Mouse (Mus musculus) hindbrain, embryonic 16.5 days (tissue): ENCODE measurements around the gene Arvcf. TPM values are rescaled to one million over a fixed set of nuclear protein-coding genes. Genes with fewer than 3 reads are reported as not detected.

ENCODE experiments used
- ATAC-seq: fragments of 200-750 bp; cut with Nextera tagmentation; 2 replicates; pipeline ENCODE4 v1.8.0; 2017; ENCODE audit warnings: moderate TSS enrichment, moderate library complexity
- H3K27ac ChIP-seq: fragments of 300-500 bp; sonication (generic); 2 replicates; pipeline ENCODE4 v1.5.1; 2014; ENCODE audit warnings: low read depth, mild to moderate bottlenecking, control low read depth, low read length, moderate library complexity
- H3K27me3 ChIP-seq: fragments of 300-500 bp; sonication (generic); replicated peaks from 2 replicates; pipeline ENCODE4 v1.6.1; 2014; ENCODE audit warnings: low read length; ENCODE audit not compliant: control insufficient read depth, insufficient read depth
- H3K36me3 ChIP-seq: fragments of 300-500 bp; sonication (generic); 2 replicates; pipeline ENCODE4 v1.6.1; 2014; ENCODE audit warnings: mild to moderate bottlenecking, low read length, moderate library complexity, mixed read lengths; ENCODE audit not compliant: control insufficient read depth, insufficient read depth
- H3K4me1 ChIP-seq: fragments of 300-500 bp; sonication (generic); 2 replicates; pipeline ENCODE4 v1.6.1; 2014; ENCODE audit warnings: low read depth, low read length; ENCODE audit not compliant: control insufficient read depth, insufficient read depth
- H3K4me2 ChIP-seq: fragments of 300-500 bp; sonication (generic); 2 replicates; pipeline ENCODE4 v1.6.1; 2014; ENCODE audit warnings: mild to moderate bottlenecking, low read length, control low read depth, moderate library complexity
- H3K4me3 ChIP-seq: fragments of 300-500 bp; sonication (generic); 2 replicates; pipeline ENCODE4 v1.5.1; 2014; ENCODE audit warnings: mild to moderate bottlenecking, low read length, control low read depth, moderate library complexity
- H3K9ac ChIP-seq: fragments of 300-500 bp; sonication (generic); 2 replicates; pipeline ENCODE4 v1.6.1; 2014; ENCODE audit warnings: low read depth, mild to moderate bottlenecking, control low read depth, low read length, moderate library complexity
- H3K9me3 ChIP-seq: fragments of 300-500 bp; sonication (generic); 2 replicates; pipeline ENCODE4 v1.6.1; 2014; ENCODE audit warnings: mild to moderate bottlenecking, low read length, moderate library complexity; ENCODE audit not compliant: control insufficient read depth
- WGBS: fragments of 180-500 bp; shearing (Covaris S2); extraction: QIAGEN DNeasy Blood & Tissue Kit; methylation state at CpG from one replicate; pipeline ENCODE4 v1.1.7; 2014; 5-methylcytosine and 5-hydroxymethylcytosine counted together
- polyA plus RNA-seq: library from polyadenylated mRNA; unstranded; fragments of >200 nt; fragmentation: Nextera tagmentation; extraction: Ambion mirVana; gene quantifications from 2 replicates; pipeline ENCODE4 v1.2.1, GENCODE M21; 2015

Arvcf gene
- polyA plus RNA-seq, 1 experiment from 2014 or later: 68.3 TPM

GRCm38 (mm10) chr16:18333976-18334375 lies 14.0 kb upstream of the Arvcf start:
- Histone ChIP-seq H3K27me3 (no peaks in the 10 kb centered on the region), H3K9me3 (no peaks in the 10 kb centered on the region), H3K4me2 (no peak overlapping the region), H3K9ac (no peak overlapping the region), H3K36me3 (0 out of 2 replicates have a peak, but pooled peaks cover 6% of the 10 kb centered on the region), H3K27ac (no peak overlapping the region), H3K4me1 (0 out of 2 replicates have a peak, but pooled peaks cover 2% of the 10 kb centered on the region), H3K4me3 (no peak overlapping the region)
- no peak for ATAC-seq
- 77% methylated on average over 3 of the region's 3 CpGs for WGBS

DNA sequence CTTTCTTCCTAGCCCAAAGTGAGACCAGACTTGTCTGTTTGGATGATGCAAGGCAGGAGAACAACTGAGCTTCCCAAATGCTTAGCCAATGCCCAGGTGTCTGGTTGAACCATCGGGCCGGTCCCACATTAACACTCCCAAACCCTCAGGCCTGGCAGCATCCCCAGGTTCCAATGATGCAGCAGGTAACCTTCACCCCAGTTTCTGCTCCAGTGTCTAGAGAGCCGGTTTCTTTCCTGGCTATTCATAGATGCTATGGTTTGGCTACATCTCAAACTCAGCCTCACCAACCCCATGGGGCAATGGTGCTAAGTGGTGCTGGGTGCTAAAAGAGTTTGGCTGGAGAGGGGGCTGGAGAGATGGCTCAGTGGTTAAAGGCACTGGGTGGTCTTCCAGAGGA lies 12.0 kb upstream of the Arvcf start:
- Histone ChIP-seq H3K4me3 (no peak overlapping the region), H3K27me3 (no peaks in the 10 kb centered on the region), H3K4me2 (no peak overlapping the region), H3K27ac (no peak overlapping the region), H3K9ac (no peak overlapping the region), H3K9me3 (no peaks in the 10 kb centered on the region), H3K36me3 (0 out of 2 replicates have a peak, but pooled peaks cover 6% of the 10 kb centered on the region), H3K4me1 (peaks cover 10% of the 10 kb centered on the region; the same call in 1 of the 2 replicates)
- ATAC-seq: no peak
- 100% methylated on average over 3 of the region's 3 CpGs for WGBS

DNA sequence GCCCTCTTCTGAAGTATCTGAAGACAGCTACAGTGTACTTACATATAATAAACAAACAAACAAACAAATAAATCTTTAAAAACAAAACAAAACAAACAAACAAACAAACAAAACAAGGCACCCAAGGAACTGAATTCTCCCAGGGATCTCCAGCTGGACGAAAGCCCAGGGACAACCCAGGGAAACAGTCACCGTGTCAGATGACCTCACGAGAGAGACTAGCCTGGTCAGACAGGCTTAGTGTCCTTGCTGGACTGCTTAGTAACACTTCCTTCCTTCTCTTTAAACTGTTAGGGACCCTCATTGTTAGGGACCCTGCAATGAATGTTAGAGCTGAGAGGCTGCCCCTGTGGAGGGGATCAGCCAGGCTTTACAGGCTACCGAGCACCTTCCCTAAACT lies 10.7 kb upstream of the Arvcf start:
- Histone ChIP-seq H3K9me3 (no peaks in the 10 kb centered on the region), H3K4me3 (no peak overlapping the region), H3K9ac (no peak overlapping the region), H3K27ac (no peak overlapping the region), H3K4me2 (no peak overlapping the region), H3K27me3 (no peaks in the 10 kb centered on the region), H3K4me1 (peaks cover 10% of the 10 kb centered on the region; the same call in 1 of the 2 replicates), H3K36me3 (0 out of 2 replicates have a peak, but pooled peaks cover 4% of the 10 kb centered on the region)
- no peak for ATAC-seq
- WGBS: 96% methylated on average over 4 of the region's 4 CpGs

- ATAC-seq: no peak
- Histone ChIP-seq H3K4me2 (no peak overlapping the region), H3K4me1 (peaks cover 25% of the 10 kb centered on the region), H3K9ac (no peak overlapping the region), H3K4me3 (no peak overlapping the region), H3K9me3 (no peaks in the 10 kb centered on the region), H3K27me3 (no peaks in the 10 kb centered on the region), H3K36me3 (0 out of 2 replicates have a peak, but pooled peaks cover 4% of the 10 kb centered on the region), H3K27ac (no peak overlapping the region)
- WGBS: 36% methylated on average over 1 of the region's 1 CpGs
Measured at GRCm38 (mm10) chr16:18339866-18340265, 8.1 kb upstream of the Arvcf start.

DNA sequence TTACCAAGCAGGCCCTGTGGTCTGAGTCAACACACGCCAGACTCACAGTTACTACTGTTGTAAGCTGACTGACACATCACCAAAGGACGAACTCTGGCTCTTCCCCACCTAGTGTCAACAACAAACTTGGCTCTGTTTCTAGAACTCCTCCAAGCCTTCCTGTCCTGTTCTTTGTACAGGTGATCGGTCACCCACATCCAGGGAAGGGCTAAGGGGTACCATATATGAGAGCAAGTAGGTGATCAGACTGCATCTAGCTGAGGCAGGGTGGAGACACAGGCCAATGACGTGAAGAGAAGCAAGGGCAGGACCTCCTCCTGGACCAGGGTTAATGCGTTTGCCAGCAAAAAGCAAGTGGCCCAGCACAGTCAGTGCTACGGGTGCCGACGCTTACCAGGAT lies 6.4 kb upstream of the Arvcf start:
- 88% methylated on average over 8 of the region's 8 CpGs for WGBS
- H3K9me3 ChIP-seq: no peaks in the 10 kb centered on the region
- H3K27me3 ChIP-seq: no peaks in the 10 kb centered on the region

GRCm38 (mm10) chr16:18342076-18342475 lies 5.9 kb upstream of the Arvcf start:
- no peak for ATAC-seq
- 92% methylated on average over 2 of the region's 2 CpGs for WGBS
- no peak overlapping the region; the same call in 1 of the 2 replicates for H3K4me2 ChIP-seq
- H3K27ac ChIP-seq: no peak overlapping the region
- H3K27me3 ChIP-seq: no peaks in the 10 kb centered on the region
- H3K4me1 ChIP-seq: peaks cover 29% of the 10 kb centered on the region
- H3K9me3 ChIP-seq: no peaks in the 10 kb centered on the region
- no peak overlapping the region for H3K9ac ChIP-seq
- H3K4me3 ChIP-seq: no peak overlapping the region
- H3K36me3 ChIP-seq: 0 out of 2 replicates have a peak, but pooled peaks cover 4% of the 10 kb centered on the region

More for the DNA sequence above, 6.4 kb upstream of the Arvcf start:
- Histone ChIP-seq H3K4me2 (no peak overlapping the region), H3K36me3 (0 out of 2 replicates have a peak, but pooled peaks cover 4% of the 10 kb centered on the region), H3K27ac (no peak overlapping the region), H3K4me1 (peaks cover 27% of the 10 kb centered on the region), H3K9ac (no peak overlapping the region), H3K4me3 (no peak overlapping the region)
- no peak for ATAC-seq

- ATAC-seq: no peak
Measured at GRCm38 (mm10) chr16:18342650-18343570, 5.1 kb upstream of the Arvcf start.

DNA sequence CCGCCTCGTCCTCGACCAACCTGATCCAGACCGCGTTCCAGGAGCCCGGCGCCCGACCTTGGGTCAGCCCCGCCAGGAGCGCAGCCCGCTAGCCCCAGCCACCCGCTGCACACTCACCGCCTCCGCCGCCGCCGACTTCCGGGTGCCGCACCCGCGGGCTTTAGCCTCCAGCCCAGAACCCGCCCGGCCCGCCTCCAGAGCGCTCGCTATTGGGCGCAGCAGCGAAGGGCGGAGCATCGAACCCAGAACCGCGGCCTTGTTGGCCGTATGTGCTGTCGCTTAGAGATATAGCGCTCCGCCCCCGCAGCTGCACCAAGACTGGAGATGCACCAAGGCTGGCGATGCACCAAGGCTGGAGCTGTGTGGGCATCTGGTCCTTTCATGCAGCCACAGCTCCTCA lies 4.2 kb upstream of the Arvcf start:
- Histone ChIP-seq H3K9me3 (no peaks in the 10 kb centered on the region), H3K4me2 (peak overlapping the region; percentile 68), H3K27me3 (no peaks in the 10 kb centered on the region), H3K36me3 (no peaks in the 10 kb centered on the region), H3K4me1 (peaks cover 37% of the 10 kb centered on the region), H3K9ac (peak overlapping the region; percentile 68), H3K4me3 (peak overlapping the region; percentile 65), H3K27ac (peak overlapping the region; percentile 85)
- ATAC-seq: peak; percentile 92
- 0% methylated on average over 38 of the region's 38 CpGs for WGBS

More at GRCm38 (mm10) chr16:18342650-18343570, 5.1 kb upstream of the Arvcf start:
- peak overlapping the region; percentile 65 for H3K4me3 ChIP-seq
- peak overlapping the region; percentile 68 for H3K4me2 ChIP-seq
- peak overlapping the region; percentile 60; the same call in 1 of the 2 replicates for H3K27ac ChIP-seq
- H3K9ac ChIP-seq: peak overlapping the region; percentile 68
- H3K4me1 ChIP-seq: peaks cover 37% of the 10 kb centered on the region
- H3K27me3 ChIP-seq: no peaks in the 10 kb centered on the region
- H3K9me3 ChIP-seq: no peaks in the 10 kb centered on the region
- 37% methylated on average over 9 of the region's 9 CpGs for WGBS
- 0 out of 2 replicates have a peak, but pooled peaks cover 4% of the 10 kb centered on the region for H3K36me3 ChIP-seq

- no peaks in the 10 kb centered on the region for H3K36me3 ChIP-seq
- no peak overlapping the region for H3K4me3 ChIP-seq
- no peak overlapping the region for H3K9ac ChIP-seq
- peaks cover 43% of the 10 kb centered on the region for H3K4me1 ChIP-seq
- no peaks in the 10 kb centered on the region for H3K27me3 ChIP-seq
- peak; percentile 10 for ATAC-seq
- H3K4me2 ChIP-seq: no peak overlapping the region
- H3K27ac ChIP-seq: 0 out of 2 replicates have a peak overlapping the region, but pooled peaks have one; percentile 3
- WGBS: 2% methylated on average over 3 of the region's 3 CpGs
- H3K9me3 ChIP-seq: no peaks in the 10 kb centered on the region
Measured at GRCm38 (mm10) chr16:18345243-18345642, 2.7 kb upstream of the Arvcf start.
